Mouse (Mus musculus): ENCODE results near the gene Wnk2.
"Not testable (repeated sequence)": the region's sequence is repeated elsewhere in the genome, so short reads cannot be mapped to it uniquely, and the experiment has no call there.

The Wnk2 gene

DNA sequence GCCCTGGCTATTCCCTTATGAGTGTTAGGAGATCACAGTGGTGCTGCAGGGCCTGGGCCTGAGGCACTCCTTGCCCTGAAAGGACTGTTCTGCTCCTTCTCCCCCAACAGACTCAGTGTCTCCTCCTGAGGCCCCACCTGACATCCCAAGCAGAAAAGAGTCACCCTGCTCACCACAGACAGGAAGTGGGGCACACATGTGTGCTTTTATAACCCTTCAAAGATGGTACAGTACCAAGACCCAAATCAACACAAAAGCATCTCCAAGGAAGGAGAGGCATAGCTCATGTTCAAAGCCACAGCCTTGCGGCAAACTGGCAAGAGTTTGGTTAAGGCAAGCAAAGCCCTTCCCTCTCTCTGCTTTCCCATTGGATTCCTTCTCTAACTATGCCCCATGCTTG is 57.6 kb downstream of the Wnk2 start:
- no peak for DNase-seq (ENCODE audit: low read depth)

DNA sequence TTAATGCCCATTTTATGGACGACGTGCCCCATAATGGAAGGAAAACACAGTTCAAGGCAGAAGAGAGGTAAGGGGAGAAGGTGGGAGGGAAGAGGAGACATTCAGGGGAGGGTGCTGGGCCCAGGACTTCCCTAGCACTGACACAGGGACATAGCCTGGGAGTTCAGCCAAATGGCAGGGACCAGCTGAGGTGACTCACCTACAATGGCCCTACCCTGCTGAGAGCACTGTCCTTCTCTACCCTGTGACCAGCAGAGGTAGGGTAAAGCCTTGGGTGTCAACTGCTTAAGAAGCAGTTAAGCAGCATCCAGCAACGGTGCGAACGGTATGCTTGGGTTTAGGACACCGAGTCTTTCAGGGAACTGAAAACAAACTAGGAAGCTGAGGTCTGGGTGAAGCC is 58.9 kb downstream of the Wnk2 start:
- no peak for DNase-seq (ENCODE audit: low read depth)

GRCm38 (mm10) chr13:49087420-49087819 is 60.4 kb downstream of the Wnk2 start:
- DNase-seq (ENCODE audit: low read depth) = no peak

GRCm38 (mm10) chr13:49086431-49086830 is 61.4 kb downstream of the Wnk2 start:
- no peak for DNase-seq (ENCODE audit: low read depth)

DNA sequence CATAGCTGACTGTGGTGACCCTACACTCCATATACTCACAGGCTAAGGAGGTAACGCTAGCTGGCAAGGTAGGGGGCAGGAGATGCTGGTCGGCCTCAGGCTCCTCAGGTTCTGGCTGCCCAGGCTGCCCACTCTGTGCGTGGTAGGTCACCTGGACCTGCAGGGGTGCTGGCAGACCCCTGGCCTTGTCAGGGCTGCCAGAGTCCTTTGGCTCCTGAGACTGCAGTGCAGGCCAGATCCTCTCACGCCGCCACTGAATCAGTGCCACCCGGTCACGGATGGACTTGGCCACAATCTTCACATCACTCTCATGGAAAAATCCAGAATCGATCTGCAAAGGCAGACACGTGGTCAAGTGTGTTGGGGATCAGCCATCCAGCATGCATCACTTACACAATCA is 62.6 kb downstream of the Wnk2 start:
- no peak for DNase-seq (ENCODE audit: low read depth)

- DNase-seq (ENCODE audit: low read depth) = no peak
Measured at GRCm38 (mm10) chr13:49084781-49085180, 63.0 kb downstream of the Wnk2 start.

GRCm38 (mm10) chr13:49083941-49084340 is 63.9 kb downstream of the Wnk2 start:
- no peak for DNase-seq (ENCODE audit: low read depth)

DNA sequence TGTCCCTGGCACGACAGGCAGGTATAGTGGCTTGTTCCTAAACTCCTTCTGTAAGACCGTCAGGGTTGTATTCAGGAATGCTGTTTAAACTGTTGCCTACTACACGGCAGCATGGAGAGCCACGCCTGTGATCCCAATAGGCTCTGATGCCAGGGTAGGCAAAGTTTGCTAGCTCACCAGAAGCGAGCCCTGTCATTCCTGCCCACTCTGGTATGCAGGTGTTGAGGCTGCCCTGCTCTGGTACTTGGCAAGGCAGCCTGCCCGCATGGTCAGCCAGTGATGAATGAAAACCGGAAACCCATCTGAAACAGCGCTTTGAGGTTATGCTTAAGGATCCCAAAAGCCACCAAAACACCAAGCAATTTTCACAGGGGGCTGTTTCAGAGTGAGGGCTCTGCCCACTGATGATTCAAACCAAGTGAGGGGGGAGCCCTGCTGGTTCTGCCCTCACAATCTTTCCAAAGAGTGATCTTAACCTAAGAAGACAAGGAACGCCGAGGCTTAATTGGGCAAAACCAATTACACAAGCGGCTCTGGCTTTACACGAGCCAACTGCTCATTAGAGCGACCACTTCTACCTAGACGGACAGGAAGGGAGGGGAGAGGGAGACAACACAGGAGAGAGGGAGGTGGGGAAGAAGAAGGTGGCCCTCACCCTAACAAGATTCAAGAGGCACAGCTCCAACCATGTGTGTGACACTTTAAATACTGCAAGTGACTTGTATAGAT is 65.5 kb downstream of the Wnk2 start:
- no peak for DNase-seq (ENCODE audit: low read depth)

DNA sequence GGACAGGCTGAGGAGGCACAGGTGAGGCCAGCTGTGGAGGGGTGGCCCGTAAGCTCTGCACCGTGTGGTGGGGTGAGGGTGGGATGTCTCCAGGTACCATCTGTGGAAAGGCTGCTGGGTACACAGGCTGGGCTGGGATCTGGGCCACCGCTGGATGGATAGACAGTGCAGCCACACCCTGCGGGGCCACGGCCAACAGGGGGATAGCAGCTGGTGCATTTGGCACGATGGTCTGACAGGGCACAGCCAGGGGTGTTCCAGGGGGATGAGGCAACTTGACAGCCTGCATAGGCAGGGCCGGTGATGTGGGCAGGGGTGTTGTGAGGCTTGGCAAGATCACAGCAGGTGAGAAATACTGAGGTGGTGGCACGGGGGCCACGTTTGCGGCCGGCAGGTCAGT is 71.6 kb downstream of the Wnk2 start:
- DNase-seq (ENCODE audit: low read depth) = no peak

GRCm38 (mm10) chr13:49075377-49075776 is 72.4 kb downstream of the Wnk2 start:
- no peak for DNase-seq (ENCODE audit: low read depth)

DNA sequence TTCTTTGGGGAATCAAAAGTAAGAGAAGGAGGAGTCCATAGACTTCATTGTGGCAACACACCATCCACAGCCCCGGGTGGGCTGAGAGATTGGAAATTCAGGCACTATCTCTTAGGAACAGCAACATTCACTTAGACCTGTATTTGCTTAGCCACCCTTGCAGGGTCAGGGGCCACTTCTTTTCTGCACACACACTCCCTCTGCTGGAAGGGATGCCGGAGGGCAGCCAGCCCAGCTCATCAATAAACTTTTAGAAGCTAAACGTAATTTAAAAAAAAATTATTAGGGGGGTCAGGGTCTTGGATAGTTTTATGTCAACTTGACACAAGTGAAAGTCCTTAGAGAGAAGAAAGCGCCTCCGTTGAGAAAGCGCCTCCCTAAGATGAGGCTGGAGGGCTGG is 74.5 kb downstream of the Wnk2 start:
- DNase-seq (ENCODE audit: low read depth) = no peak

GRCm38 (mm10) chr13:49071861-49072260 is 76.0 kb downstream of the Wnk2 start:
- DNase-seq (ENCODE audit: low read depth) = no peak

DNA sequence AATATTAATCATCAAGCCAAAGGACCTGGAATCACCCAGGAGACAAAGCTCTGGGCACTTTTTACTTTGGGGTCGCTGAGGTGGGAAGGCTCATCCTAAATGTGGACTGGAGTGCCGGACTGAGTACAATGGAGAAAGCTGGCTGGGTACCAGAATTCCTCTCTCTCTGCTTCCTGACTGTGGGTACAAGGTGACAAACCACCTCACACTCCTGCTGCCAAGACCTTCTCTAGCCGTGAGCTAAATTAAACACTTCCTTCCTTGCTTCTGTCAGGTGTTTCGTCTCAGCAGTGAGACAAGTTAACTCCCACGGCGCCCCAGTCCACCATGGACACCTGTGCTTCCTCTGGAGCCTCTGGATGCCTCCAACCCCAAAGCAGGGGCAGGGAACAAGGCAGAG is 77.8 kb downstream of the Wnk2 start:
- DNase-seq (ENCODE audit: low read depth) = no peak

DNA sequence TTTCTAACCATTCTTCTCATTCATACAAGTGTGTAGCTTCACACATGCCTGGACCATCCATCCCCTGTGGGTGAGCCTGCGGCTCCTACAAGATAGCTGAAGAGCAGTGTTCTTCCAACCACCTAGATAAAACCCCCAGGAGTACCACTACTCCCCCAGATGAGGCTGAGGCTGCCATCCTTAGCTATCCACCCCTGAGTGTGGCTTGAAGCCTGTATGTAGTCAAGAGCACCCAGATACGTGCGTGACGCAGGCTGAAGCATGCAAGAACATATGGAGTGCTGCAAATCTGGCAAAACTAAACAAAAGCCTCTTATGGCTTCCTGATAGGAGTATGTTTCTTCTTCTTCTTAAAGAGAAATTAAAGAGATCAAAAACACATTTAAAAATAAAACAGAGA is 78.4 kb downstream of the Wnk2 start:
- DNase-seq (ENCODE audit: low read depth) = no peak

GRCm38 (mm10) chr13:49064257-49064656 is 83.6 kb downstream of the Wnk2 start:
- DNase-seq (ENCODE audit: low read depth) = no peak

GRCm38 (mm10) chr13:49060456-49060855 is 87.4 kb downstream of the Wnk2 start:
- DNase-seq (ENCODE audit: low read depth) = no peak

DNA sequence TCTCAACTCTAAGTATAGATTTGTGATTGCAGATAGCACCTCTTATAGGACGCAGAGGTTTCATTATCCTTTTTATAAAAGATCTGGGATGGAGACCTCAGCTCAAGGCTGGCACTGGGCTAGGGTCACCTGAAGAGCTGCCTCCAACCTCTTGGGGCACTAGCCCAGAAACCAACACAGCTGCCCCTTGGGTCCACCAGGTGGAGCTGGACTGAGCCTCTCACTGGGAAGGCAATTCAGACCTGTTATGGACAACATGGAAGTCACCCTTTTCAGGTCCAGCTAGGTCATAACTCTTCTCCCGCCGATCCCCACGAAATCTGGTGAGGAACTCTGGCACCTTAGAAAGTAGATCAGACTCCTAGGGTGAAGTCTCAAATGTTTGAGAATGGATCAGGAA is 89.3 kb downstream of the Wnk2 start:
- peak; percentile 66 for DNase-seq (ENCODE audit: low read depth)

DNA sequence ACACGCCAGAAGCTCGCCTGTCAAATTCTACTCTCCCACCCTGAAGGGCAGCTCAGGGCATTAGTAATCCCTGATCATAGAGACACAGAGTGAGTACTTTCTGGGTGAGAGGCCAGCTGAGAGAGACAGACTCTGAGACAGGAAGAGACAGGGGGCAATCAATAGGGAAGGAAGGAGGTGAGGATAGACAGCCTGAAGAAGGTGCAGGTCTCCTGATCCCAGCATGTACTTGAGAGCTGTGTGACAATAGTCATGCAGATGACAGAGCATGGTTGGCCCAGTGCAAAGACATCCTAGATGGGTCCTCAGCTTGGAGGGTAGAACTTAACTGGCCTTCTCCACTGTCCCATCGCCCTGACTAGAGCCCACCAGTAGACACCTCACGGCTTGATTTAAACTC is 91.5 kb downstream of the Wnk2 start:
- no peak for DNase-seq (ENCODE audit: low read depth)

GRCm38 (mm10) chr13:49054753-49055152 is 93.1 kb downstream of the Wnk2 start:
- DNase-seq (ENCODE audit: low read depth) = not testable (repeated sequence)

GRCm38 (mm10) chr13:49053333-49053732 is 94.5 kb downstream of the Wnk2 start:
- DNase-seq (ENCODE audit: low read depth) = peak; percentile 17

DNA sequence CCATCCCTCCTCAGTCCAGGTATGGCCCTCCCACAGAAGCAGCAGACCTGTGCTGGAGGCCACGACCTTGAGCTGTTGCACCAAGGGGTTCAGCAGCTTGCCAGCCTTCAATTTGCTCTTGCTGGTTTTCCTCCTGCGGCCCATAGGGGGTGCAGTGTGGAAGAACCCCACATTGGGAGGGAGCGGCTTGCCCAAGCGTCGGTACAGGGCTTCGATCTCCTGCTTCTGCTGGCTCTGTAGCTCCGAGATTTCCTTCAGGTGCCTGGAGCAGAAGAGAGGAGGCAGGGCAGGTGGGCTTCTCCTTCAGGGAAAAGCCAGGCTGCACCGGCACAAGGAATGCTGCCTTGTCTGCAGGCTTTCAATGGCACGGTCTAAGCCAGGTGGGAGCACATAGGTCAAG is 95.3 kb downstream of the Wnk2 start:
- peak; percentile 42 for DNase-seq (ENCODE audit: low read depth)

DNA sequence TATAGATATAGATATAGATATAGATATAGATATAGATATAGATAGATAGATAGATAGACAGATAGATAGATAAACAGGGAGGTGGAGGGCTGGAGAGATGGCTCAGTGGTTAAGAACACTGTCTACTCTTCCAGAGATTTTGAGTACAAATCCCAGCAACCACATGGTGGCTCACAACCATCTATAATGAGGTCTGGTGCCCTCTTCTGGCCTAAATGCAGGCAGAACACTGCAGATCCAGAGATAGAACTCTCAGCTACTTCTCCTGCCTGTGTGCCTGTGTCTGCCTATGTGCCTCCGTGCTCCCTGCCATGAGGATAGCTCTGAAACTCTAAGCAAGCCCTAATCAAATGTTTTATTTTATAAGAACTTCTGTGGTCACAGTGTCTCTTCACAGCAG is 100.4 kb downstream of the Wnk2 start:
- no peak for DNase-seq (ENCODE audit: low read depth)

- no peak for DNase-seq (ENCODE audit: low read depth)
Measured at GRCm38 (mm10) chr13:49044145-49044561, 103.7 kb downstream of the Wnk2 start.

DNA sequence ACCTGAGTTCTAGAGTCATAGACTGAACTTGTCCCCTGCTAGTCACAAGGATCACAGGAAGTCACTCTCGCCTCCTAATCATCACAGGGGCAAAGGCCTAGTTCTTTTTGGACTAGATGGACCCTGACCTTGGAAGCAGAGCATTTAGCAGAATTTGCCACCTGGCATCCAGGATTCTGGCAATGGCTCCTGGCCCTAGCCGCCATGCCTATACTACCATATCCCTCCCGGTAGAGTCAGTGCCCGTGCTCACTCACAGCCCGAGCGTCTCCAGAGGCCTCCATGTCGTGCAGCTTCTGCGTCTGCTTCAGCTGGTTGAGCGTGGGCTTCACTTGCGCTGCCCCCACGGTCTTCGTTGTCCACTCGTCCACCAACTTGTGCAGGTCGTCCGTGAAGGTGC is 105.4 kb downstream of the Wnk2 start:
- DNase-seq (ENCODE audit: low read depth) = no peak

Measured in 416B (cell line).